Mouse (Mus musculus) B cell, adult 2 months (primary cell): ENCODE measurements around the gene Eef2k.
"Not testable (repeated sequence)": the region's sequence is repeated elsewhere in the genome, so short reads cannot be mapped to it uniquely, and the experiment has no call there.

ENCODE experiments used
- DNase-seq, 2 experiments: peaks; one replicate each; pipeline ENCODE4 v3.0.0; 2022

Eef2k gene

GRCm38 (mm10) chr7:120942506-120942905, 99.9 kb downstream of the Eef2k start:
- DNase-seq: no peak

- no peak for DNase-seq
Measured at GRCm38 (mm10) chr7:120943936-120944509, 101.4 kb downstream of the Eef2k start.

DNA sequence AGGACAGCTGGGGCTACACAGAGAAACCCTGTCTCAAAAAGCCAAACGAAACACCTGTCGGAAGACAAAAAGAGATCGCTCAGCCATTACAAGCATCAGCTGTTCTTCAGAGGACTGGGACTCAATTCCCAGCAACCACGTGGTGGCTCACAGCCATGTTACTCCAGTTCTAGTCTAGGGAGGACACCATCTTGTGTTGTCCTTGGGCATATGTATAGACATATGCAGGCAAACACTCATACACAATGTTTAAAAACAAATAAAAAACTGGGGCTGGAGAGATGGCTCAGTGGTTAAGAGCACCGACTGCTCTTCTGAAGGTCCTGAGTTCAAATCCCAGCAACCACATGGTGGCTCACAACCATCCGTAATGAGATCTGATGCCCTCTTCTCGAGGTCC, 111.0 kb downstream of the Eef2k start:
- not testable (repeated sequence) for DNase-seq
